Mouse (Mus musculus) midbrain, embryonic 15.5 days (tissue): ENCODE measurements around the gene Olfr213. TPM values are rescaled to one million over a fixed set of nuclear protein-coding genes. Genes with fewer than 3 reads are reported as not detected.
"Not testable (repeated sequence)": the region's sequence is repeated elsewhere in the genome, so short reads cannot be mapped to it uniquely, and the experiment has no call there.

ENCODE experiments used
- ATAC-seq: fragments of 200-750 bp; cut with Nextera tagmentation; replicated peaks from 2 replicates; pipeline ENCODE4 v1.8.0; 2017; ENCODE audit warnings: moderate TSS enrichment
- H3K27ac ChIP-seq: fragments of 300-500 bp; sonication (generic); 2 replicates; pipeline ENCODE4 v1.5.1; 2015; ENCODE audit warnings: mild to moderate bottlenecking, inconsistent platforms
- H3K27me3 ChIP-seq: fragments of 300-500 bp; sonication (generic); replicated peaks from 2 replicates; pipeline ENCODE4 v1.6.1; 2015; ENCODE audit warnings: inconsistent platforms
- H3K36me3 ChIP-seq: fragments of 300-500 bp; sonication (generic); replicated peaks from 2 replicates; pipeline ENCODE4 v1.6.1; 2015; ENCODE audit warnings: inconsistent platforms
- H3K4me1 ChIP-seq: fragments of 300-500 bp; sonication (generic); 2 replicates; pipeline ENCODE4 v1.6.1; 2015; ENCODE audit warnings: inconsistent platforms
- H3K4me2 ChIP-seq: fragments of 300-500 bp; sonication (generic); 2 replicates; pipeline ENCODE4 v1.6.1; 2015; ENCODE audit warnings: inconsistent platforms, mild to moderate bottlenecking, moderate library complexity
- H3K4me3 ChIP-seq: fragments of 300-500 bp; sonication (generic); 2 replicates; pipeline ENCODE4 v1.5.1; 2015; ENCODE audit warnings: mild to moderate bottlenecking, inconsistent platforms
- H3K9ac ChIP-seq: fragments of 300-500 bp; sonication (generic); 2 replicates; pipeline ENCODE4 v1.6.1; 2015; ENCODE audit warnings: mild to moderate bottlenecking, inconsistent platforms
- H3K9me3 ChIP-seq: fragments of 300-500 bp; sonication (generic); 2 replicates; pipeline ENCODE4 v1.6.1; 2016; ENCODE audit warnings: inconsistent platforms
- WGBS: fragments of 180-500 bp; shearing (Covaris S2); methylation state at CpG from one replicate; pipeline ENCODE4 v1.1.7; 2015; ENCODE audit warnings: mixed read lengths; 5-methylcytosine and 5-hydroxymethylcytosine counted together
- polyA plus RNA-seq: library from polyadenylated mRNA; unstranded; fragments of >200 nt; fragmentation: Nextera tagmentation; extraction: Ambion mirVana; gene quantifications from 2 replicates; pipeline ENCODE4 v1.2.1, GENCODE M21; 2015

Gene Olfr213
- not detected in 2 replicates for polyA plus RNA-seq

DNA sequence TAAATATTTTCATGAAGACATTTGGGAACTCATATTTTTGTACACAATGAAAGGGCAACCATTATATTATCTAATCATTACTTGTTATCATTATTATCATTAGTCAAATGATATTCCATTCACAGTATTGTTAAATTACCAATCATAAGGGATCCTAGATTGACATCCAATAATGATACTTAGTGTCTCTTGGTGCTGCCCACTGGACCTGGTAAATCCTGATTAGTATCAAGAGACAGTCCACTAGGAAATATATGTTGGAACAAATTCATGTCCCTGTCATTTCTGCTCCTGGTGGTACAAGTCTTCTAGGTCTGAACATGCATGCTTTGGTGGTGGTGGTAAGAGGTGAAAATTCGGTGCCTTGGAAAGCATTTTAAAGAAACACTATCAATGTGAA, at the start of gene Olfr213:
Olfr213 (plus strand) TSS at position 301 of the 400 bp plus-strand sequence.
- Histone ChIP-seq H3K9me3 (no peaks in the 10 kb centered on the region), H3K27ac (no peak within 1 kb of the TSS), H3K4me3 (no peak within 1 kb of the TSS), H3K4me1 (no peaks in the 10 kb centered on the region), H3K36me3 (no peaks in the 10 kb centered on the region), H3K4me2 (no peak within 1 kb of the TSS), H3K27me3 (no peaks in the 10 kb centered on the region), H3K9ac (no peak within 1 kb of the TSS)
- no peak for ATAC-seq
- WGBS, result 88% methylated on average over 1 of the region's 1 CpGs

DNA sequence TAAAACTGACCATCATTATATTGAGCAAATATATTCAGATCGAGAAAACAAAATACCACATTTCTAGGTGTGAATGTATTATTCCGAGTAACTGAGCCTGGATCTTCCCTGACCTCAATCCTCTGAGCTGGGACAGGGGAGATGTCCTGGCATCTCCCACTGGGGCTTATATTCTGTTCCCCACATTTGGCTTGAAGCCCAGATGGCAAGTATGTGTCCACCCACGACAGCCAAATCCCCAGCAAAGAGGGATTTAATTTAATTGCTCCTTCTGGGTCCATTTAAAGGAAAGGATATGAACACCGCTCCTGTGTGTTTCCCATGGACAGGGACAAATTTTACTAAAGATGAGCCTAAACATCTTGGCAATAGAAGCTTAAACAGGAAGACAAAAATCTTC, 49.5 kb upstream of the Olfr213 start, which contains the start of gene Olfr211:
Olfr211 (plus strand) TSS at position 301 of the 400 bp plus-strand sequence.
- Histone ChIP-seq H3K27ac (no peak within 1 kb of the TSS), H3K36me3 (no peaks in the 10 kb centered on the region), H3K4me3 (no peak within 1 kb of the TSS), H3K4me2 (no peak within 1 kb of the TSS), H3K27me3 (no peaks in the 10 kb centered on the region), H3K9ac (no peak within 1 kb of the TSS), H3K4me1 (0 out of 2 replicates have a peak, but pooled peaks cover 3% of the 10 kb centered on the region), H3K9me3 (no peaks in the 10 kb centered on the region)
- WGBS, result 65% methylated on average over 4 of the region's 4 CpGs
- ATAC-seq, result no peak

DNA sequence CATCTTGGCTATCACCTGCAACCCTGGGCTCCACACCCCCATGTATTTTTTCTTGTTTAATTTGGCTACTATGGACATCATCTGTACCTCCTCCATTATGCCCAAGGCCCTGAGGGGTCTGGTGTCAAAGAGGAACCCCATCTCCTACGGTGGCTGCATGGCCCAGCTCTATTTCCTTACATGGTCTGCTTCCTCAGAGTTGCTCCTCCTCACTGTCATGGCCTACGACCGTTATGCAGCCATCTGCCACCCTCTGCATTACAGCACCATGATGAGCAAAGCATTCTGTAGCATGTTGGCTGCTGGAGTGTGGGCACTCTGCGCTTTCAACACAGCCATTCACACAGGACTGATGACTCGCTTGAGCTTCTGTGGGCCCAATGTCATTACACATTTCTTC, 44.5 kb upstream of the Olfr213 start:
- H3K9ac ChIP-seq, result no peak overlapping the region
- H3K4me2 ChIP-seq, result no peak overlapping the region
- H3K27me3 ChIP-seq, result no peaks in the 10 kb centered on the region
- no peak overlapping the region for H3K4me3 ChIP-seq
- H3K27ac ChIP-seq, result no peak overlapping the region
- H3K36me3 ChIP-seq, result no peaks in the 10 kb centered on the region
- no peak for ATAC-seq
- H3K9me3 ChIP-seq, result no peaks in the 10 kb centered on the region
- WGBS, result 88% methylated on average over 5 of the region's 5 CpGs
- 0 out of 2 replicates have a peak, but pooled peaks cover 3% of the 10 kb centered on the region for H3K4me1 ChIP-seq

- Histone ChIP-seq H3K36me3 (no peaks in the 10 kb centered on the region), H3K9me3 (no peaks in the 10 kb centered on the region), H3K9ac (no peak overlapping the region), H3K4me3 (no peak overlapping the region), H3K4me1 (no peaks in the 10 kb centered on the region), H3K27me3 (no peaks in the 10 kb centered on the region), H3K4me2 (no peak overlapping the region), H3K27ac (no peak overlapping the region)
- WGBS, result 80% methylated on average over 1 of the region's 1 CpGs
- ATAC-seq, result no peak
Measured at GRCm38 (mm10) chr6:116495960-116496359, 42.3 kb upstream of the Olfr213 start.

DNA sequence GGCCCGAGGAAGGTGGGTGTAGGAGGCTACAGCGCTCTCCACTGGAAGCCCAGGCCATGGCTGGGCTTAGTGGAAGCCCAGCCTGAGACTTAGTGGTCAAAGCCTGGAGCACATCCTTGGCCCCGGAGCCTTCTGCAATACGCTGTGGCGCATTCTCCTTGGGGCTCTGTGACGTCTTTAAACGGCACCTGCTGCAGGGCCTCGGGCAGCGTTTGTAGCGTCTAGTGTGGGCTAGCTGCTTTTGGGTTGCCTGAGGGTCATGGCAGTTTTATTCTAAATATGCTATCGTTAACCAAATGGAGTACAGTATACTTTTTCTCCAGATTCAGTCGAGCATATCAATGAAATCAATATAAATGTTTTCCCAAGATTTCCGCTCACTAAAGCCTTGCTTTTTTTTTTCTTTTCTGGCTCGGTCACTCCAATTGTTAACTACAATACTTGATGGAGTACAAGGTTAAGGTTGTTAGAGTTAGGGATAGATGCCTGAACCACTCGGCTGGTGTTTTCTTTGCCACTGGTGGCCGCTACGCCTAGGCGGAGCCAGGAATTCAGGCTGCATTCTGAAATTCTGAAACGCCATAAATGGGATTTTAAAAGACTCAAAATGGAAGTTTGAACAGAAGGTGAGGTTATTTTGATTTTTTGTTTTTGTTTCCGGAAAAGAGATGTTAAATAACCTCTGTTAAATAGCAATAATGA, 31.8 kb upstream of the Olfr213 start, which contains the start of gene Olfr212:
Olfr212 (plus strand) TSS at position 215 of the 702 bp plus-strand sequence.
- WGBS, result 92% methylated on average over 20 of the region's 20 CpGs
- ATAC-seq, H3K27ac ChIP-seq: not testable (repeated sequence)

GRCm38 (mm10) chr6:116514832-116515231, 23.4 kb upstream of the Olfr213 start:
- no peaks in the 10 kb centered on the region for H3K36me3 ChIP-seq
- no peaks in the 10 kb centered on the region for H3K9me3 ChIP-seq
- H3K4me2 ChIP-seq, result no peak overlapping the region
- H3K4me3 ChIP-seq, result no peak overlapping the region
- H3K4me1 ChIP-seq, result no peaks in the 10 kb centered on the region
- H3K27me3 ChIP-seq, result no peaks in the 10 kb centered on the region
- no peak overlapping the region for H3K27ac ChIP-seq
- ATAC-seq, result no peak
- no peak overlapping the region for H3K9ac ChIP-seq

More for the DNA sequence above, 31.8 kb upstream of the Olfr213 start, which contains the start of gene Olfr212:
- not testable (repeated sequence) for H3K27me3 ChIP-seq, H3K4me3 ChIP-seq, H3K9ac ChIP-seq, H3K9me3 ChIP-seq, H3K36me3 ChIP-seq, H3K4me2 ChIP-seq, H3K4me1 ChIP-seq

GRCm38 (mm10) chr6:116542500-116542899, 4.2 kb downstream of the Olfr213 start:
- Histone ChIP-seq H3K36me3 (no peaks in the 10 kb centered on the region), H3K9ac (no peak overlapping the region), H3K27ac (no peak overlapping the region), H3K4me2 (no peak overlapping the region), H3K4me1 (no peaks in the 10 kb centered on the region), H3K4me3 (no peak overlapping the region), H3K27me3 (no peaks in the 10 kb centered on the region), H3K9me3 (no peaks in the 10 kb centered on the region)
- no peak for ATAC-seq
- 88% methylated on average over 2 of the region's 2 CpGs for WGBS

DNA sequence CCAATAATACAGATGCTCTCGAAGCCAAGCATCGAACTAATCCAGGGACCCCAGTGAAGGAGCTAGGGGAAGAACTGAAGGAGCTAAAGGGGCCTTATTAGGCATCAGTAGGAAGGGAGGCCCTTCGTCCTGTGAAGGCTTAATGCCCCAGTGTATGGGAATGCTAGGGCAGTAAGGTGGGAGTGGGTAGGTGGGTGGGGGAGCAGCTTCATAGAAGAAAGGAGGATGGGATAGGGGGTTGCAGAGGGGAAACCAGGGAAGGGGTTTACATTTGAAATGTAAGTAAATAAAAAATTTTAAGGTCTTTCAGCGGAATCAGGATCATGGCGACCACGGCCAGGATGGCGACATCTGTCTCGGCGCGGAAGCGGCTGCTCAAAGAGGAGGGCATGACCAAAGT, 12.6 kb downstream of the Olfr213 start, which contains the start of gene Gm5580:
Gm5580 (plus strand) TSS at position 301 of the 400 bp plus-strand sequence.
- H3K4me2 ChIP-seq, H3K4me1 ChIP-seq, H3K27ac ChIP-seq, H3K4me3 ChIP-seq, H3K27me3 ChIP-seq, ATAC-seq, H3K9me3 ChIP-seq, H3K9ac ChIP-seq, H3K36me3 ChIP-seq: not testable (repeated sequence)
- 96% methylated on average over 11 of the region's 11 CpGs for WGBS

GRCm38 (mm10) chr6:116553935-116554334, 15.7 kb downstream of the Olfr213 start, which contains the start of gene Olfr214:
Gene Olfr214 (plus strand): TSS chr6:116554235.
- Histone ChIP-seq H3K27ac (no peak within 1 kb of the TSS), H3K4me1 (no peaks in the 10 kb centered on the region), H3K4me3 (no peak within 1 kb of the TSS), H3K27me3 (no peaks in the 10 kb centered on the region), H3K9me3 (no peaks in the 10 kb centered on the region), H3K9ac (no peak within 1 kb of the TSS), H3K36me3 (no peaks in the 10 kb centered on the region), H3K4me2 (no peak within 1 kb of the TSS)
- WGBS, result 68% methylated on average over 1 of the region's 1 CpGs
- no peak for ATAC-seq

GRCm38 (mm10) chr6:116554952-116555351, 16.7 kb downstream of the Olfr213 start:
- Histone ChIP-seq H3K9ac (no peak overlapping the region), H3K4me3 (no peak overlapping the region), H3K4me2 (no peak overlapping the region), H3K9me3 (no peaks in the 10 kb centered on the region), H3K4me1 (no peaks in the 10 kb centered on the region), H3K27ac (no peak overlapping the region), H3K27me3 (no peaks in the 10 kb centered on the region), H3K36me3 (no peaks in the 10 kb centered on the region)
- no peak for ATAC-seq
- WGBS, result 76% methylated on average over 3 of the region's 3 CpGs

DNA sequence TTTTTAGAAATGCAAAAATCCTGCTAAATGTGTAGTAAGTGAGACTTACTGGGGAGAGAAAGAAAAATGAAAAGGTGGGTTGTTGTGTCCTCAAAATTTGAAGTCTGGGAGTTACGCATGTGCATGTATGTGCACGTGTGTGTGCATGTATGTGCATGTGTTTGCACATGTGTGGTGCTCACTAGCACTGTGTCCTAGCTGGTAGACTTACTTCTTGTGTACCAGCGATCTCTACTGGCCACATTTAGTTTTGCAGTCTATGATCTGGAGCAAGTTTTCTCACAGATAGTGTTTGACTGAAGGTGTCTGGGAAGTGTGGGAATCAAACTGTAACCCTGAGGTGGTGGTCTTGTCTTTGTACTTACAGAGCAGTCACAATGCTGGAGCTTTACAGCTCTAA, 31.6 kb downstream of the Olfr213 start:
- no peak overlapping the region for H3K4me3 ChIP-seq
- no peak overlapping the region for H3K4me2 ChIP-seq
- WGBS, result 31% methylated on average over 3 of the region's 3 CpGs
- no peaks in the 10 kb centered on the region for H3K9me3 ChIP-seq
- H3K27me3 ChIP-seq, result no peaks in the 10 kb centered on the region
- ATAC-seq, result no peak
- no peak overlapping the region for H3K27ac ChIP-seq
- H3K9ac ChIP-seq, result no peak overlapping the region
- no peaks in the 10 kb centered on the region for H3K4me1 ChIP-seq
- H3K36me3 ChIP-seq, result no peaks in the 10 kb centered on the region

DNA sequence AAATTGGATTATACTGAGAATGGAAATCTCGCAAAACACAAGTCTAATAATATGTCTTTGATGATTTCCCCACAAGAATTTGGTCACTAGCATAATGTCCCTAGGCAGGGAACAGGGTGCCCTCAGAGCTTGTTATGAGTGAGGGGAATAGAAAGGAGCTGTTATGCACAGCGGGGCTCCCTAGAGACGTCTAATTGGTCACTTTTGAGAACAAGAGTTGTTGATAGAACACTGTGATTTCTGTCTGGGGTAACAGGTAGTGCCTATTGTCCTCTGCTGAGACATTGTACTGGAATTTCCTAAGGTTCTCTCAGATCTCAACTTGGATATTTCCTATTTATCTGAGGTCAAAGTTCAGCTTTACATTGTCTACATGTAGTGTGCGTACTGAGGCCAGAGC, 45.8 kb downstream of the Olfr213 start, which contains the start of gene Olfr215:
Olfr215 (minus strand) TSS at position 101 of the 400 bp plus-strand sequence.
- H3K4me1 ChIP-seq, result no peaks in the 10 kb centered on the region
- no peak for ATAC-seq
- H3K9me3 ChIP-seq, result no peaks in the 10 kb centered on the region
- H3K27ac ChIP-seq, result no peak within 1 kb of the TSS
- H3K36me3 ChIP-seq, result no peaks in the 10 kb centered on the region
- no peak within 1 kb of the TSS for H3K9ac ChIP-seq
- H3K27me3 ChIP-seq, result no peaks in the 10 kb centered on the region
- no peak within 1 kb of the TSS for H3K4me3 ChIP-seq
- WGBS, result 50% methylated on average over 4 of the region's 4 CpGs
- H3K4me2 ChIP-seq, result no peak within 1 kb of the TSS
